Mouse (Mus musculus) lung, adult 10 weeks (tissue): ENCODE measurements around the gene Fancl. TPM values are rescaled to one million over a fixed set of nuclear protein-coding genes. Genes with fewer than 3 reads are reported as not detected.

ENCODE experiments used
- polyA plus RNA-seq: library from polyadenylated mRNA; stranded (reverse); fragments of 350-450 nt; fragmentation: Illumina TruSeq; extraction: RNeasy Lipid Tissue Mini Kit (QIAGEN cat#74804); gene quantifications from one replicate; pipeline ENCODE4 v1.2.3, GENCODE M21; 2014; ENCODE audit warnings: low read depth, low replicate concordance; ENCODE audit not compliant: insufficient read depth

The Fancl gene
- polyA plus RNA-seq: 6.2 TPM

DNA sequence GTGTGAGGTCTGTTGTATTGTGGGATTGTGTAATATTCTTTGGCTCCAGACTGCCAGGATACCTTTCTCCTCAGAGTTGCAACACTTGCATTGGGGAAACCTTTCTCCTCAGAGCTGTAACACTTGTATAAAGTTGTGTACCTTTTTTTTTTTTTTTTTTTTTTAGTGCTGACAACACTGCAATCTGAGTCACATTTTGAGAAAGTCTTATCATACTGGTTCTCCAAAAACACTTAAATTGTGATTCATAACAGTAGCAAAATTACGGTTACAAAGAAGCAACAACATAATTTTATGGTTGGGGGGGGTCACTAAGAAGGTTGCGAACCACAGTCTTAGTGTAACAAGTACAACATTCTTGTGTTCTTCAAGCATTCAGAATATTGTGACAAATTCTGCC lies at the start of gene Fancl:
Gene Fancl, plus strand, starts transcription at position 165 of the 400 bp plus-strand sequence.

Other genes with a start within 250 kb of the Fancl start
- not detected for gene 5730522E02Rik, start 175.4 kb upstream of the Fancl start, polyA plus RNA-seq
- not detected for gene Gm6899, start 207.1 kb downstream of the Fancl start, polyA plus RNA-seq
- gene Vrk2, start 207.9 kb downstream of the Fancl start, polyA plus RNA-seq: 7.8 TPM